Mouse (Mus musculus): ENCODE data around the gene Ppp1r10. TPM values are rescaled to one million over a fixed set of nuclear protein-coding genes. Genes with fewer than 3 reads are reported as not detected.
A peak's percentile ranks its signal among the peaks of the same experiment; 100 is the strongest.

Gene Ppp1r10
- polyA plus RNA-seq, 1 experiment from 2014 or later = 25.3 TPM

GRCm38 (mm10) chr17:35972131-35972530 lies 55.9 kb downstream of the Ppp1r10 start:
- Histone ChIP-seq H3K9ac (ENCODE audit: low read length) (no peak overlapping the region), H3K4me3 (ENCODE audit: low read length) (no peak overlapping the region), H3K4me1 (ENCODE audit: control insufficient read depth, insufficient read depth, low read length) (peaks cover 13% of the 10 kb centered on the region), H3K4me2 (ENCODE audit: low read depth, low read length) (no peak overlapping the region), H3K36me3 (ENCODE audit: control insufficient read depth, insufficient read depth) (peaks cover 14% of the 10 kb centered on the region), H3K27ac (ENCODE audit: low read length) (no peak overlapping the region), H3K27me3 (ENCODE audit: control insufficient read depth, insufficient read depth, low read length) (no peaks in the 10 kb centered on the region), H3K9me3 (replicated peaks; ENCODE audit: control insufficient read depth, low read length) (no peaks in the 10 kb centered on the region)
- WGBS = 53% methylated on average over 1 of the region's 1 CpGs
- no peak for ATAC-seq (replicated peaks; ENCODE audit: extremely low read depth, insufficient read depth, low FRiP score)

DNA sequence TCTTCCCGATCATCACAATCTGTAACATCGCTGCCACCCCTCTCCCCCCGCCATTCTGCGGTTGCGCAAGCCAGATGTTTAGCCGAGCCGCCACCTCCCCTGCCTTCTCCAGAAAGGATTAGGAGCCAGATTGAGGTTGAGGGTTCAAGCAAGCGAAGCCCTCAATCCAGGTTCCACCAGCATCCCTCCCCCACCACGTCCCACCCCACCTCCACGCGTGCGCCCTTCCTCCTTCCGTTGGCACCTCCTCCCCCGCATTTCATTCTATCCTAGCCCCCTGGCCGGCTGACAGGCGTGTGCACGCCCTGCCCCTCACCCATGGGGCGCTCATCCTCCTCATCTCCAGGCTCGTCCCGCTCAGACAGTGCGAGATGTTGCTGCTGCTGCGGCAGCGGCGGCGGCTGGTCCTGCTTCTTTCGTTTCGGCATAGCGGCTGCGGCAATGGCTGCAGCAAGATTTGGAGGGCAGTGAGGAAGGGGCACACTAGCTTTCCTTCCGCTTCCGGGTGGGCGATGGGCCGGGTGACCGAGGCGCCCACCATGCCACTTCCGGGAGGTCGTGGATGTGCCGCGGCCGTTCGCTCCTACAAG lies 62.7 kb downstream of the Ppp1r10 start:
- peak overlapping the region; percentile 92 for H3K4me2 ChIP-seq (ENCODE audit: low read depth, low read length)
- H3K4me1 ChIP-seq (ENCODE audit: control insufficient read depth, insufficient read depth, low read length) = peaks cover 18% of the 10 kb centered on the region
- H3K36me3 ChIP-seq (ENCODE audit: control insufficient read depth, insufficient read depth) = peaks cover 22% of the 10 kb centered on the region
- ATAC-seq (replicated peaks; ENCODE audit: extremely low read depth, insufficient read depth, low FRiP score) = peak; percentile 69
- no peaks in the 10 kb centered on the region for H3K27me3 ChIP-seq (ENCODE audit: control insufficient read depth, insufficient read depth, low read length)
- peak overlapping the region; percentile 82 for H3K9ac ChIP-seq (ENCODE audit: low read length)
- H3K9me3 ChIP-seq (replicated peaks; ENCODE audit: control insufficient read depth, low read length) = no peaks in the 10 kb centered on the region
- H3K4me3 ChIP-seq (ENCODE audit: low read length) = peak overlapping the region; percentile 76
- peak overlapping the region; percentile 97 for H3K27ac ChIP-seq (ENCODE audit: low read length)
- WGBS = under 1% methylated on average over 41 of the region's 41 CpGs

DNA sequence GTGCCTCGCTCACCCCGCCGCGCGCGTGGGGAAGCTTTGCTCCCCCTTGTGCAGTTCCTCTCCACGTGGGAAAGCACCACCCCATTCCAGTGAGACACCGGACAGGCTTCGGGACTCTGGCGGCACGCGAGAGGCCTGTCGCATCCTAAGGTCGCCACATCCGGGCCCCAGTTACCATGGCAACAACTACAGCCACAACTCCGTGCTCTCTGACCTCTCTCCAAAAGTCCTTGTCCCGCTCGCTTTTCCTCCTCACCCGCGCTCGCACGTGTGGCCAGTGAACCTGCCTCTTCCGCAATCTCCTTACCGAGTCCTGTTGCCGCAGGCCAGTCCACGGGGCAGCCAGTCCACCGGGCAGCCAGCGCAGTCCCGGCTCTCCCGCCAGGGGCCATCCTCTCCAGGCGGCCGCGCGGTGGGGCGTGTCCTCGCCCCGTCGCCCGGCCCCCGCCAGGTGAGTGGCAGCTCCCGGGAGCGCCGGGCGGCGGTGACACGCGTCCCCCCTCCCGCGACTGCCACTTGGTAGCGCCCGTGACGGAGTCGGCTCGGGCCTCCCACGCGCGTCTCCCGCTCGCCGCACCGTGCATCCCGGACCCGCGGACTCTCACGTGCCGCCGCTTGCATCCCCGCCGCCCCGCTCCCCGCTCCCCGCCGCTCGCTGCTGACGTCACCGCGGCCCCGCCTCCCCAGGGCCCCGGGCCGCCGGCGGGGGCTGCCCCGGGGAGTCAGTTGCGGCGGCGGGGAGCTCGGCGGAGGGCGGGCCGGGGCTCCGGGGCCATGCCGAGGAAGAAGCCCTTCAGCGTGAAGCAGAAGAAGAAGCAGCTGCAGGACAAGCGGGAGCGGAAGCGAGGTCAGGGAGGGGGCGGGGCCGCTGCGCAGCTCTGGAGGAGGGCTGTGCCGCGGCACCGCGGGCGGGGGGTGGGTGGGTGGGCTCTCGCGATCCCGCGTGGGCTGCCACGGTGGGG lies 63.4 kb downstream of the Ppp1r10 start, which contains the start of the genes Gnl1 and Prr3:
Gene Gnl1 (plus strand): TSS at position 451 of the 962 bp plus-strand sequence.
Gene Prr3 (minus strand): TSS at position 836 of the 962 bp plus-strand sequence.
- Histone ChIP-seq H3K27me3 (ENCODE audit: control insufficient read depth, insufficient read depth, low read length) (no peaks in the 10 kb centered on the region), H3K36me3 (ENCODE audit: control insufficient read depth, insufficient read depth) (peaks cover 18% of the 10 kb centered on the region), H3K9ac (ENCODE audit: low read length) (peak within 1 kb of the TSS; percentile 82), H3K4me3 (ENCODE audit: low read length) (peak within 1 kb of the TSS; percentile 76), H3K9me3 (replicated peaks; ENCODE audit: control insufficient read depth, low read length) (no peaks in the 10 kb centered on the region), H3K4me2 (ENCODE audit: low read depth, low read length) (peak within 1 kb of the TSS; percentile 92), H3K27ac (ENCODE audit: low read length) (peak within 1 kb of the TSS; percentile 97), H3K4me1 (ENCODE audit: control insufficient read depth, insufficient read depth, low read length) (peaks cover 18% of the 10 kb centered on the region)
- ATAC-seq (replicated peaks; ENCODE audit: extremely low read depth, insufficient read depth, low FRiP score) = peak; percentile 90
- WGBS = under 1% methylated on average over 108 of the region's 109 CpGs

DNA sequence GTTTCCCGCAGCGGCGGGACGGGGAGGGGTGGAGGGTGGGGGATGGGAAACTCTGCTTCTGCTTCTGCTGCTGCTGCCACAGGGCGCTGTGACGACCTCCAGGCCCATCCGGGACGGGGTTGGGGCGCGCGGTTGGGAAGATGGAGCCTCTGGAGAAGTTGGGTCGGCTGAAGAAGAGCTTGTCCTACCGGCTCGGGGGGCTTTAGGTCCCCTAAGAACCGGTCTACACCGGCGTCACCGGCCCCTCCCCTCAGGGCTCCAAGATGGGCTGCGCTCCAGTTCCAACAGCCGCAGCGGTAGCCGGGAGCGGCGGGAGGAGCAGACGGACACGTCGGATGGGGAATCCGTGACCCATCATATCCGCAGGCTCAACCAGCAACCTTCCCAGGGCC lies 64.1 kb downstream of the Ppp1r10 start:
- no peaks in the 10 kb centered on the region for H3K9me3 ChIP-seq (replicated peaks; ENCODE audit: control insufficient read depth, low read length)
- H3K27me3 ChIP-seq (ENCODE audit: control insufficient read depth, insufficient read depth, low read length) = no peaks in the 10 kb centered on the region
- H3K36me3 ChIP-seq (ENCODE audit: control insufficient read depth, insufficient read depth) = peaks cover 15% of the 10 kb centered on the region
- peaks cover 18% of the 10 kb centered on the region for H3K4me1 ChIP-seq (ENCODE audit: control insufficient read depth, insufficient read depth, low read length)
- 0 out of 2 replicates have a peak, but pooled peaks have one; percentile 11 for ATAC-seq (replicated peaks; ENCODE audit: extremely low read depth, insufficient read depth, low FRiP score)
- H3K27ac ChIP-seq (ENCODE audit: low read length) = peak overlapping the region; percentile 97
- under 1% methylated on average over 28 of the region's 29 CpGs for WGBS
- peak overlapping the region; percentile 76 for H3K4me3 ChIP-seq (ENCODE audit: low read length)
- peak overlapping the region; percentile 92 for H3K4me2 ChIP-seq (ENCODE audit: low read depth, low read length)
- H3K9ac ChIP-seq (ENCODE audit: low read length) = peak overlapping the region; percentile 82

GRCm38 (mm10) chr17:35981776-35982175 lies 65.5 kb downstream of the Ppp1r10 start:
- Histone ChIP-seq H3K4me2 (ENCODE audit: low read depth, low read length) (no peak overlapping the region), H3K27me3 (ENCODE audit: control insufficient read depth, insufficient read depth, low read length) (no peaks in the 10 kb centered on the region), H3K9me3 (replicated peaks; ENCODE audit: control insufficient read depth, low read length) (no peaks in the 10 kb centered on the region), H3K36me3 (ENCODE audit: control insufficient read depth, insufficient read depth) (peaks cover 19% of the 10 kb centered on the region), H3K9ac (ENCODE audit: low read length) (no peak overlapping the region), H3K4me3 (ENCODE audit: low read length) (no peak overlapping the region), H3K27ac (ENCODE audit: low read length) (no peak overlapping the region), H3K4me1 (ENCODE audit: control insufficient read depth, insufficient read depth, low read length) (peaks cover 18% of the 10 kb centered on the region)
- ATAC-seq (replicated peaks; ENCODE audit: extremely low read depth, insufficient read depth, low FRiP score) = no peak
- WGBS = 94% methylated on average over 9 of the region's 9 CpGs

MicroRNAs within 50 kb of the gene (microRNA counts, 519-probe panel; counts per million panel counts)
- microRNA mmu-miR-1894-3p = not detected
- 2,119 counts per million, percentile 29 among the panel's probes with 10 or more counts for microRNA mmu-miR-1894-5p
- microRNA mmu-miR-877 = 2,146 counts per million, percentile 31 among the panel's probes with 10 or more counts

Small RNA genes within 50 kb of the gene (microRNA-seq; reads per million reads assigned to microRNA genes)
- gene Gm28033 (2.0 reads per million, percentile 4 among the genes with 10 or more reads in this experiment), gene Mir1894 (not detected), gene Mir877 (51.8 reads per million, percentile 44 among the genes with 10 or more reads in this experiment)

Other genes with a start within 250 kb of the Ppp1r10 start
- gene Vars2, start 248.8 kb upstream of the Ppp1r10 start, polyA plus RNA-seq (2015; fragmentation: Nextera tagmentation; extraction: Ambion mirVana) = 12.8 and 17.1 TPM in 2 replicates
- gene Gtf2h4, start 242.7 kb upstream of the Ppp1r10 start, polyA plus RNA-seq (2015; fragmentation: Nextera tagmentation; extraction: Ambion mirVana) = 29.6 and 30.8 TPM in 2 replicates
- gene Ddr1, start 211.8 kb upstream of the Ppp1r10 start, polyA plus RNA-seq (2015; fragmentation: Nextera tagmentation; extraction: Ambion mirVana) = 110 and 129 TPM in 2 replicates
- 60.9 and 62.6 TPM in 2 replicates for gene Ier3, start 94.8 kb upstream of the Ppp1r10 start, polyA plus RNA-seq (2015; fragmentation: Nextera tagmentation; extraction: Ambion mirVana)
- 119 and 134 TPM in 2 replicates for gene Flot1, start 93.2 kb upstream of the Ppp1r10 start, polyA plus RNA-seq (2015; fragmentation: Nextera tagmentation; extraction: Ambion mirVana)
- gene Tubb5, start 78.1 kb upstream of the Ppp1r10 start, polyA plus RNA-seq (2015; fragmentation: Nextera tagmentation; extraction: Ambion mirVana) = 634 and 654 TPM in 2 replicates
- 14.7 and 15.0 TPM in 2 replicates for gene Mdc1, start 74.9 kb upstream of the Ppp1r10 start, polyA plus RNA-seq (2015; fragmentation: Nextera tagmentation; extraction: Ambion mirVana)
- gene Nrm, start 55.1 kb upstream of the Ppp1r10 start, polyA plus RNA-seq (2015; fragmentation: Nextera tagmentation; extraction: Ambion mirVana) = 45.9 and 46.9 TPM in 2 replicates
- gene Ppp1r18, start 50.8 kb upstream of the Ppp1r10 start, polyA plus RNA-seq (2015; fragmentation: Nextera tagmentation; extraction: Ambion mirVana) = 19.6 and 20.1 TPM in 2 replicates
- 27.4 and 29.2 TPM in 2 replicates for gene Dhx16, start 36.6 kb upstream of the Ppp1r10 start, polyA plus RNA-seq (2015; fragmentation: Nextera tagmentation; extraction: Ambion mirVana)
- 33.7 and 34.6 TPM in 2 replicates for gene 2310061I04Rik, start 19.0 kb upstream of the Ppp1r10 start, polyA plus RNA-seq (2015; fragmentation: Nextera tagmentation; extraction: Ambion mirVana)
- gene Atat1, start 6.4 kb upstream of the Ppp1r10 start, polyA plus RNA-seq (2015; fragmentation: Nextera tagmentation; extraction: Ambion mirVana) = 41.1 and 45.5 TPM in 2 replicates
- gene Mrps18b, start within 50 bp of the Ppp1r10 start, polyA plus RNA-seq (2015; fragmentation: Nextera tagmentation; extraction: Ambion mirVana) = 70.1 and 77.3 TPM in 2 replicates
- gene Abcf1, start 53.3 kb downstream of the Ppp1r10 start, polyA plus RNA-seq (2015; fragmentation: Nextera tagmentation; extraction: Ambion mirVana) = 63.2 and 66.5 TPM in 2 replicates
- gene Gnl1, start 63.4 kb downstream of the Ppp1r10 start, polyA plus RNA-seq (2015; fragmentation: Nextera tagmentation; extraction: Ambion mirVana) = 34.5 and 36.6 TPM in 2 replicates
- 13.5 and 15.6 TPM in 2 replicates for gene Prr3, start 63.8 kb downstream of the Ppp1r10 start, polyA plus RNA-seq (2015; fragmentation: Nextera tagmentation; extraction: Ambion mirVana)
- gene H2-T24, start 104.1 kb downstream of the Ppp1r10 start, polyA plus RNA-seq (2015; fragmentation: Nextera tagmentation; extraction: Ambion mirVana) = 1.8 and 2.5 TPM in 2 replicates
- 9.6 and 19.7 TPM in 2 replicates for gene H2-T23, start 116.4 kb downstream of the Ppp1r10 start, polyA plus RNA-seq (2015; fragmentation: Nextera tagmentation; extraction: Ambion mirVana)
- 10.1 and 12.6 TPM in 2 replicates for gene H2-T22, start 126.3 kb downstream of the Ppp1r10 start, polyA plus RNA-seq (2015; fragmentation: Nextera tagmentation; extraction: Ambion mirVana)
- not detected in 2 replicates for gene Gm6034, start 126.5 kb downstream of the Ppp1r10 start, polyA plus RNA-seq (2015; fragmentation: Nextera tagmentation; extraction: Ambion mirVana)
- 0.24 TPM in 1 of 2 replicates, not detected in the other for gene Gm11127, start 141.9 kb downstream of the Ppp1r10 start, polyA plus RNA-seq (2015; fragmentation: Nextera tagmentation; extraction: Ambion mirVana)
- gene Gm19684, start 205.2 kb downstream of the Ppp1r10 start, polyA plus RNA-seq (2015; fragmentation: Nextera tagmentation; extraction: Ambion mirVana) = 0.21 TPM in 1 of 2 replicates, not detected in the other
- gene Gm7030, start 213.0 kb downstream of the Ppp1r10 start, polyA plus RNA-seq (2015; fragmentation: Nextera tagmentation; extraction: Ambion mirVana) = 0.22 and 0.39 TPM in 2 replicates

Data from heart, embryonic 16.5 days (tissue).